Mouse (Mus musculus) lung, adult 2 months (tissue): ENCODE results near the gene Slc51a.

Source experiments
- CTCF ChIP-seq: fragments of 200-500 bp; IDR thresholded peaks from 2 replicates; pipeline ENCODE4 v1.5.1; 2011; ENCODE audit warnings: mild to moderate bottlenecking, low read length, control low read depth; ENCODE audit not compliant: insufficient read depth
- POLR2A ChIP-seq: fragments of 200-500 bp; IDR thresholded peaks from 2 replicates; pipeline ENCODE4 v1.6.1; 2011; ENCODE audit warnings: low read depth, mild to moderate bottlenecking, control low read depth, low read length, borderline replicate concordance; ENCODE audit errors: extremely low read depth

DNA sequence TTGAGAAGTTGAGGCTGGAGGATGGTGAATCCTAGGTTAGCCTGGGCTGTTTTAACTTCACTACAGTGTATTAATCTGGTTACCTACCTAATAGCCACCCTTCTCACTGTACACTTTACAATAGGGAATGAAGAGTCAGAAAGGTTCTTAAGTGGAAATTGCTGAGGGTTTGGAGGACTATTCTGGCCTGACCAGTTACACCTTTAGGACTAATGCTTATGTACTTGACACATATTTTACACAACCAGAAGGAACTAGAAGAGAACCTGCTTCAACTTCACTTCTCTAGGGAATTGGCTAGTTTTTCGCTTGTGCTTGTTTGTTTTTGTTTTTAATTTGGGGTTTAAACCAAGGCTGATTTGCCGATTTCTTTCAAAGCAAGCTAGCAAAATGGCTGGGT lies 54.5 kb downstream of the Slc51a start:
- TF ChIP-seq POLR2A (no peak), CTCF (no peak)
